Mouse (Mus musculus) adrenal gland, adult 18-20 months (tissue): Measurements from ENCODE around the gene Ccdc6. TPM values are rescaled to one million over a fixed set of nuclear protein-coding genes. Genes with fewer than 3 reads are reported as not detected.
A peak's percentile ranks its signal among the peaks of the same experiment; 100 is the strongest.

Source experiments
- DNase-seq, 2 experiments: peaks; one replicate each; pipeline ENCODE4 v3.0.0; 2021 to 2022; ENCODE audit warnings: low spot score in 2 of 2
- total RNA-seq, 2 experiments: library from RNA; stranded (reverse); gene quantifications; 1 replicate in 1 of 2; 2 replicates in 1 of 2; pipeline ENCODE4 v1.2.3; 2021

Ccdc6 gene
- total RNA-seq, 2 experiments from 2014 or later: 84.9 to 85.0 TPM

GRCm38 (mm10) chr10:70091876-70092462, 5.0 kb upstream of the Ccdc6 start:
- no peak for DNase-seq

DNA sequence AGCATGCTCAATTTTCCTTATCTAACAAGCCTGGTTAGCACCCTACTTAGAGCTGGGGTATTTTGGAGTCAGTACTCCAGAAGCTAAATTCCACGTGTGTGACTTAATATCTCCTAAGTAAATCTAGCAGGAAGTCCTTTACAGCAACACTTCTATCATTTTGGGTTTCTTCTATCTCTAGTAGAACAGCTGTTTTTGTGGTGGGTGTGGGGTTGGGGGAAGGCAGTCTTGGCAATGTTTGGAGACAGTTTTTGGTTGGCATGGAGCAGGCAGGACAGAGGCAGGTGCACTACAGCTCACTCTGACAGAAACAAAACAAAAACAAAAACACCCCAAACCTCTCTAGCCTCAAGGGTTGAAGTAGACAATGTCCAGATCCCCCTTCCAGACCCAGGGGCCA, 3.1 kb upstream of the Ccdc6 start:
- DNase-seq: no peak

DNA sequence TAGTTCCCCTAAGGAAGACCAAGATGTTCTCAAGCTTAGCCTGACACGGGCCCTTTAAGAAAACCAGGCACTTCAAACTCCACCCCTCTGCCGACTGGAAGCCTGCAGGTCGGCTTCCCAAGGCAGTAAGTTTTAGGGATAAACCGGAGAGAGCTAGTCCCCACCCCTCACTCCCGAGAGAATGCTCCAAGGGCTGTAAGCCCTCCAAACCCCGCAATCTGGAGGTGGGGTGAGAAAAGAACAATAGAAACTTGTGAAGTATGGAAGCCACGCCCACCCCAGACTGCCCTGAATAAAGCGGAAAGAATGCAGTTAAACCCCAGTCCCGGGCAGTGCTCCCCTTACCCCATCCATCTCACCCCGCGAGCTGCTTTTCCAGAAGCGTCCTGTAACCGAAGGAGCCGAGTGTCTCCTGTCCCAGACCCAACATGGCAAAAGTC, 1.9 kb upstream of the Ccdc6 start:
- DNase-seq: peak; percentile 55 to 59

DNA sequence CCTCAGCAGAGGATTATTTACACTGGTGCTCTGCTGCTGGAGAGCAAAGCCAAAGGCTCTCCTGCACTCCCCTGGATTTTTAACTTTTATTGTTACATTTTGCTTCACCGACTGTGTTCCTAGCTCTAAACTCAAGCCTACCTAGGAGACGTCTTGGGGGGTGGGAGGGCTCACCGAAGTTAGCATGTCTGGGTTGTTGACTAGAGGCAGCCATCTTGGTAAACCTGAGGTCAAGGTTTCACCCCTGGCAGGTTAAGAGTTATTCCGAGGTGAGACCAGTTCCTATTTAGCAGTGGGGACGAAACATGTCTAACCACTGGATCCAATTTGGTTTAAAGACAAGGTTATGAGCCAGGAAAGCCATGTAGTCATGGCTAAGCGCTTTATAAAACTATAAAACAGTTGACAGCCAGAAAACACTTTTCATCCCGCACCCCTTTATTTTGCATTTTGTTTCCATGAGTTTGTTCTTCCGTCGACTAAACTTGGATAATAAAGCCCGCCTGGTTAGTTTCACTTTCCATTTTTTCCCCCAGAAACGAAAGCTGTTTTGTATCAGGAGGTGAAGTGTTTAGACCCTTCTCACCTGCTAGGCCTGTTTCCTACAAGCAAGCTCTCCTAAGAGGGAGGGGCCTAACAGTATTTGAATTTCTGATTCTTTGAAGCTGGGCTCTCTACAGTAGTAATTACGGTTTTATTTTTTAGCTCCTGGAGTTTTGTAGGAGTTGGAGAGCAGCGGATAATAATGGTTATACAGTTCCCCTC, 1.2 kb upstream of the Ccdc6 start:
- no peak for DNase-seq

DNA sequence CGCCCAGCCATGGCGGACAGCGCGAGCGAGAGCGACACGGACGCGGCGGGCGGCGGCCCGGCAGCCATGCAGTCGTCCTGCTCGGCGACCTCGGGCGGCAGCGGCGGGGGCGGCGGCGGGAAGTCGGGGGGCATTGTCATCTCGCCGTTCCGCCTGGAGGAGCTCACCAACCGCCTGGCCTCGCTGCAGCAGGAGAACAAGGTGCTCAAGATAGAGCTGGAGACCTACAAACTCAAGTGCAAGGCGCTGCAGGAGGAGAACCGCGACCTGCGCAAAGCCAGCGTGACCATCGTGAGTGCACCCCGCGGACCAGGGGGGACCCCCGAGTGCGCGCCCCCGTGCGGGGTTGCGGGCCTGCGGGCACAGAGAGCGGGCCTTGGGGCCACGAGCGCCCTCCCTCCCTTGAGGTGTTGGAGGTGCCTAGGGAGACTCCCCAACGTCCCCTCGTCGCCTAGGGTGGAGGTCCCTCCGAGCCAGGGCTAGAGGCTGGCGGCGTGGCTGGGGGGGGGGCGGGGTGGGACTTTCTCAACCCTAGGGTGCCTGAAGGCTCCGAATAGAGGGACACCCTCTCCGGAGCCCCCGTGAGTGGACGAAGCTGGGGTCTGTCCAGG, 475 bp downstream of the Ccdc6 start:
- peak; percentile 53 for DNase-seq

DNA sequence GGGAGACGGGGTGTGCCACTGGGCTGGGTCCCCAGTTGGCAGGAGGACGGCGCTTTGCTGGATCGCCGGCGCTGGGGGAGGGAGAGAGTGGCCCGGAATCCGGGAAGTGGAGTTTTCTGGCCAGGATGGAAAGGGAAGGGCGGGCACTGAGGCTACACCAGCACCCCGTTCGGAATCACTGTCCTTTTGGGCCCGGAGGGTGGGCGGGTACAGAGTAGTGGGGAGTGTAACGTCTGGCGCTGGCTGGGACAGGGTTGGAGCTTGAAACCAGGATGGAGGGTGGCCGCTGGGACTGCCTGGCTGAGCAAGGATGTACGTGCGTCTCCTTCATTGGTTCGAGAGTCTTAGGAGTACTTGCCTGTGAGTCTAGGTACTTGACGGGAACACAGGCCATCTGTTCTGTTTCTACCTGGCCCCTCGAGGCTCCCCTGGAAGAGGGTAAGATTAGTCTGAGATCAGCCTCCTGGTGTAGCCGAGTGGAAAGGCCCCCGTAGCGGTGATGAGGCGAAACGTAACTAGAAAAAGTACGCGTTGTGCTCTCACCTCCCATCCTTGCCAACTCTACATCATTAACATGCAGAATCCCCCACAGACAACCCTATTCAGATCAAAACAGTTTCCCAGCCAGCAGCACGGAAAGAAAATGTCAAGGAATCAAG, 1.1 kb downstream of the Ccdc6 start:
- peak; percentile 49 to 58 for DNase-seq

DNA sequence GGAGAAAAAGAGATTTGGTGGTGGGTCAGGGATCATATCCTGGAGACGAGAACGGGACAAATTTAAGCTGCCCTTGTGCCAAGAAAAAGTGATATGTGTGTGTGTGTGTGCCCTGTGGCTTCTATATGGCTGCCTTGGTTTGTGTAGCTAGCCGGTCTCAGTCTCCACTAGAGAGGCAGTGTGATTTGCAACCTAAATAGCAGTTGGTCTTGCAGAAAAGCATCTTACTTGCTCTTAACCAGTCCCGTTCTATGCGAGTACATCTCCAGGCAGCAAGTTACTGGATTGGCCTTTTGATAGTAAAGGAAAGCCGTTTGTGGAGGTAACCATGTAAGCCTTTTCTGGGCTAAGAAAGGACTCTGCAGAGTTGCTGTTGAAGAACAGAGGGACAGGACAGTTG, 1.7 kb downstream of the Ccdc6 start:
- no peak for DNase-seq

- no peak for DNase-seq
Observed at GRCm38 (mm10) chr10:70099052-70099451, 2.1 kb downstream of the Ccdc6 start.

DNA sequence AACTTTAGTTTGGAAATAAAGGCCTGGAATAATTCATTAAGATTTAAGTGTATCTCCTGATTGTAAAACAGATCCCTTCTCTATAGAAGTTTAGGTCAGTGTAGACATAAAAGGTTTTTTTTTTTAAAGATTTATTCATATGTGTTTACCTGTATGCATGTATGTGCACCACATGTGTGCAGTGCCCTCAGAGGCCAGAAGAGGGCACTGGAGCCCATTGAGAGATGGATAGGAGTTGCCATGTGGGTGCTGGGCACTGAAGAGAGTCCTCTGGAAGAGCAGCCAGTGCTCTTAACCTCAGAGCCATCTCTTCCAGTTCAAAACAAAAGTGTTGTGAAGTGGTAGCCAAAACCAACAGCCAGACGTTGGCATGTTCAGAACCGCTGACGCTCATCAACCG, 5.2 kb downstream of the Ccdc6 start:
- no peak for DNase-seq

- DNase-seq: no peak
Observed at GRCm38 (mm10) chr10:70108016-70108415, 11.1 kb downstream of the Ccdc6 start.

DNA sequence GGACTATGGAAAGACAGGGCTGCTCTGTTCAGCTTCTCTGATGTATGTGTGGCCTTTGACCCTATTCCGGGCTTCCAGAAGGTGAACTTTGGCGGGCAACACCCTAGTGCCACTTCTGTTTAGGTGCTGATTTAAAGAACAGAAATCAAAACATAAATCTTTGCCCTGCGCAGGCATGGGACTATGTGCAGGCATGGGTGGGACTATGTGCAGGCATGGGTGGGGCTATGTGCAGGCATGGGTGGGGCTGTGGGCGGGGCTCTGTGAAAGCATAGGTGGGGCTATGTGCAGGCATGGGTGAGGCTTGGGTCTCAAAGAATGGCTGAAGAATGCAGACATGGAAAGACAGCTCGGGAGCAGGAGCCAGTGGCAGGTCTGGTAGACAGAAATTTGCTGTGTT, 13.1 kb downstream of the Ccdc6 start:
- DNase-seq: no peak

- no peak for DNase-seq
Observed at GRCm38 (mm10) chr10:70110815-70111214, 13.9 kb downstream of the Ccdc6 start.

DNA sequence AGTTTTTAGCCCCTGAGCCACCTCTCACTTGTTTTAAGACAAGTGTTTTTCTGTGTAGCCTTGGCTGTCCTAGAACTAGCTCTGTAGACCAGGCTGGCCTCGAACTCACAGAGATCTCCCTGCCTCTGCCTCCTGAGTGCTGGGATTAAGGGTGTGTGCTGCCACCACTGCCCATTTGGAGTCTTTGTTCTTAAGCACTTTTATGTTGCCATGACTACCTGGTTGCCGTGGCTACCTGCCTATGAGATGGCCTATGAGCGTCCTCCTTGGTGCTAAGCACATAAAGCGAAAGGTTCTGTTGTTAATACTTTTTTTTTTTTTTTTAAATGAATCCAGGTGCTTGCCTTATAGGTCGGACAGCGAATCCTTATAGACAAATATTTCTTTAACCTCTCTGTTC, 14.7 kb downstream of the Ccdc6 start:
- no peak for DNase-seq

- no peak for DNase-seq
Observed at GRCm38 (mm10) chr10:70114048-70114635, 17.2 kb downstream of the Ccdc6 start.

GRCm38 (mm10) chr10:70116454-70116853, 19.5 kb downstream of the Ccdc6 start:
- DNase-seq: no peak

- no peak for DNase-seq
Observed at GRCm38 (mm10) chr10:70119451-70119850, 22.5 kb downstream of the Ccdc6 start.

DNA sequence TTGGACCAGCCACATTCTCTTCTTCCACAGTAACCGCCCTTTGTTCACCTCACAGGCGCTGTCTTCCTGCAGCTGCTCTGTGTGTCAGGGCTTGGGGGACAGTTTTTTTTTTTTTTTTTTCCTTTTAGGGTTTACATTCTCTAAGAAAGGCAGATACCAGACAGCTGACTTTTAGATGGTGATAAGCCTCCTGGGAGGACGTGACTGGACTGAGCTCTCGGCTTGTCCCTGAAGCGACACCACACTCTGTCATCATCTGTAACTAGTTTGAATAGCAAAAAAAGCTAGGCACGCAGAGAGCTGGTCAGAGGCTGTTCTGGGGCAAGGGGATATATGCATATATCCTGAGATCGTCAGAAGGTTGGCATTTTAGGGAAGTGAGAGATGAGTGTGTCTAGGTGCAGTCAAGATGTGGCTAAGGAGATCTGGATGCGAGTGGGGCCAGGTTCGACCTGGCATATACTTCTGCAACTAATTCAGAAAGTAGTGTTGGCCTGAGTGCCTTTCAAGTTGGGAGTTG, 23.0 kb downstream of the Ccdc6 start:
- DNase-seq: no peak

GRCm38 (mm10) chr10:70120671-70121405, 23.9 kb downstream of the Ccdc6 start:
- DNase-seq: peak in 1 of 2 experiments; percentile 52

GRCm38 (mm10) chr10:70121406-70121695, 24.4 kb downstream of the Ccdc6 start:
- DNase-seq: no peak

DNA sequence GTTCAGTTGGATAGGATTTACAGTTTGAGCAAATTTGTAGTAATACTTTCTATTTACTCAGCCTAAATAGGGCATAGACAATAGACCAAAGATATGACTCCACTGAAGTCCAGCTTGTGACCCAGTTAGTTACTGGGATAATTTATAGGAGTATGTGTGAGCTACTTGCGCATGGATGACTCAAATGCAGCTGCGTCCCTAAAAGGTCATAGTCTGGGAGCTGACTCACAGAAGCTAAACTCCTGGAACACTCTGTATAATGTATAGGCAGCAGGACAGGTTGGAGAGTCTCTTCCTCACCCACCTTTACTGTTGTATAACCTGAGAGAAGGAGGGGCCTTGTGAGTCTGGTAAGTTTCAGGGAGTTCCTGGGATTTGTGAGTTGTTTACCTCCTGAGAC, 26.5 kb downstream of the Ccdc6 start:
- DNase-seq: no peak

DNA sequence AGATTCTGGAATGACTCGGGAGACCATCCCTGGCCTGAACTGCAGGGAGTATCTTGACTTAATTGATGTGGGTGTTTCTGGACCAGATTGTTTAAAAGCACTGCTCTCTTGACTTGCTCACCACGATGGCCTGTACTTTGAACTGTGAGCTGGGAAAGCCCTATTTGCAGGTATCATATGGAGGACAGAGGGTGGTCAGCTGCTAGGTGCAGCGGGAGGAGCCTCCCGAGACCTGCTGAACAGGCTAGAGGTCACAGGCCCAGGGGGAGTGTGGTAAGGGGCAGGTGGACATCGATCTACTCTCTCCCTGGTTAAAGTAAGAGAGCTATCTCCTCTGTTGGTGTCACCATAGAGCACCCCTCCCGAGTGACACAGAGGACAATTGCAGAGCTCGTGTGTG, 28.6 kb downstream of the Ccdc6 start:
- DNase-seq: no peak
